Mouse (Mus musculus) brown adipose tissue, adult 24 weeks (tissue): ENCODE results near the gene Tmem141. TPM values are rescaled to one million over a fixed set of nuclear protein-coding genes. Genes with fewer than 3 reads are reported as not detected.

Source experiments
- H3K27ac ChIP-seq: fragments of 200-500 bp; replicated peaks from 2 replicates; pipeline ENCODE4 v1.5.1; 2012; ENCODE audit warnings: low read depth, mild to moderate bottlenecking, low read length
- H3K4me1 ChIP-seq: fragments of 200-500 bp; 2 replicates; pipeline ENCODE4 v1.6.1; 2012; ENCODE audit warnings: low read length, mixed read lengths; ENCODE audit not compliant: control insufficient read depth, insufficient read depth, insufficient read length
- H3K4me3 ChIP-seq: fragments of 200-500 bp; 2 replicates; pipeline ENCODE4 v1.5.1; 2012; ENCODE audit warnings: low read depth, mild to moderate bottlenecking, low read length, moderate library complexity; ENCODE audit not compliant: insufficient read depth
- polyA plus RNA-seq: library from polyadenylated mRNA; stranded (reverse); fragments of >200 nt; gene quantifications from 2 replicates; pipeline ENCODE4 v1.2.4, GENCODE M21; 2012; ENCODE audit not compliant: missing spikeins, insufficient read depth, insufficient read length

Tmem141 gene
- polyA plus RNA-seq, 1 experiment, result 34.5 TPM

- Histone ChIP-seq H3K4me1 (peaks cover 3% of the 10 kb centered on the region; the same call in 1 of the 2 replicates), H3K27ac (no peak overlapping the region), H3K4me3 (peak overlapping the region; percentile 83; the same call in 1 of the 2 replicates)
Observed at GRCm38 (mm10) chr2:25576028-25576850, 45.6 kb downstream of the Tmem141 start.

GRCm38 (mm10) chr2:25575432-25576027 is 46.3 kb downstream of the Tmem141 start:
- Histone ChIP-seq H3K4me3 (peak overlapping the region; percentile 83), H3K27ac (no peak overlapping the region), H3K4me1 (peaks cover 3% of the 10 kb centered on the region; the same call in 1 of the 2 replicates)

GRCm38 (mm10) chr2:25574579-25575431 is 47.0 kb downstream of the Tmem141 start, which contains the start of the genes Mamdc4 and Phpt1:
TSS of gene Mamdc4 (minus strand) at chr2:25574845.
TSS of gene Phpt1 (minus strand) at chr2:25575224.
- peak within 1 kb of the TSS; percentile 83 for H3K4me3 ChIP-seq
- H3K27ac ChIP-seq, result peak within 1 kb of the TSS; percentile 86
- peaks cover 3% of the 10 kb centered on the region; the same call in 1 of the 2 replicates for H3K4me1 ChIP-seq

GRCm38 (mm10) chr2:25574136-25574535 is 47.7 kb downstream of the Tmem141 start:
- Histone ChIP-seq H3K4me3 (peak overlapping the region; percentile 83), H3K27ac (peak overlapping the region; percentile 32; the same call in 1 of the 2 replicates), H3K4me1 (peaks cover 3% of the 10 kb centered on the region; the same call in 1 of the 2 replicates)

GRCm38 (mm10) chr2:25573068-25573467 is 48.7 kb downstream of the Tmem141 start:
- Histone ChIP-seq H3K4me1 (peaks cover 3% of the 10 kb centered on the region; the same call in 1 of the 2 replicates), H3K4me3 (no peak overlapping the region; the same call in none of the 2 replicates), H3K27ac (no peak overlapping the region)

- Histone ChIP-seq H3K4me1 (peaks cover 3% of the 10 kb centered on the region; the same call in 1 of the 2 replicates), H3K27ac (no peak overlapping the region), H3K4me3 (no peak overlapping the region)
Observed at GRCm38 (mm10) chr2:25571221-25571620, 50.6 kb downstream of the Tmem141 start.

Other genes starting within 250 kb of the Tmem141 start
- not detected in 2 replicates for gene Sapcd2, start 249.7 kb downstream of the Tmem141 start, polyA plus RNA-seq
- 11.3 and 18.4 TPM in 2 replicates for gene Entpd2, start 226.1 kb downstream of the Tmem141 start, polyA plus RNA-seq
- 32.5 and 41.5 TPM in 2 replicates for gene Npdc1, start 222.7 kb downstream of the Tmem141 start, polyA plus RNA-seq
- gene Fut7, start 198.7 kb downstream of the Tmem141 start, polyA plus RNA-seq, result not detected in 2 replicates
- gene Abca2, start 193.3 kb downstream of the Tmem141 start, polyA plus RNA-seq, result 30.0 and 52.4 TPM in 2 replicates
- not detected in 2 replicates for gene Clic3, start 165.2 kb downstream of the Tmem141 start, polyA plus RNA-seq
- 195 and 218 TPM in 2 replicates for gene Paxx, start 160.9 kb downstream of the Tmem141 start, polyA plus RNA-seq
- gene Ptgds, start 152.0 kb downstream of the Tmem141 start, polyA plus RNA-seq, result 15.2 and 46.8 TPM in 2 replicates
- gene Lcn12, start 128.1 kb downstream of the Tmem141 start, polyA plus RNA-seq, result not detected in 2 replicates
- gene Fbxw5, start 121.3 kb downstream of the Tmem141 start, polyA plus RNA-seq, result 41.1 and 47.3 TPM in 2 replicates
- gene C8g, start 120.3 kb downstream of the Tmem141 start, polyA plus RNA-seq, result 6.6 and 9.2 TPM in 2 replicates
- gene Traf2, start 75.1 kb downstream of the Tmem141 start, polyA plus RNA-seq, result 7.0 and 12.9 TPM in 2 replicates
- gene Edf1, start 64.2 kb downstream of the Tmem141 start, polyA plus RNA-seq, result 398 and 454 TPM in 2 replicates
- 0.36 and 0.54 TPM in 2 replicates for gene Mamdc4, start 47.2 kb downstream of the Tmem141 start, polyA plus RNA-seq
- 70.7 and 86.8 TPM in 2 replicates for gene Phpt1, start 46.8 kb downstream of the Tmem141 start, polyA plus RNA-seq
- gene Ajm1, start 40.2 kb downstream of the Tmem141 start, polyA plus RNA-seq, result 0.44 TPM in 1 of 2 replicates, not detected in the other
- gene Rabl6, start 13.5 kb downstream of the Tmem141 start, polyA plus RNA-seq, result 29.2 and 42.8 TPM in 2 replicates
- not detected in 2 replicates for gene Ccdc183, start 4.3 kb downstream of the Tmem141 start, polyA plus RNA-seq
- gene Fcna, start 6.0 kb upstream of the Tmem141 start, polyA plus RNA-seq, result 6.3 and 7.8 TPM in 2 replicates
- not detected in 2 replicates for gene Lcn8, start 31.1 kb upstream of the Tmem141 start, polyA plus RNA-seq
- gene Lcn5, start 35.9 kb upstream of the Tmem141 start, polyA plus RNA-seq, result not detected in 2 replicates
- not detected in 2 replicates for gene Lcn6, start 54.8 kb upstream of the Tmem141 start, polyA plus RNA-seq
- not detected in 2 replicates for gene Lcn10, start 60.7 kb upstream of the Tmem141 start, polyA plus RNA-seq
- not detected in 2 replicates for gene Obp2a, start 78.0 kb upstream of the Tmem141 start, polyA plus RNA-seq
- 20.2 and 26.5 TPM in 2 replicates for gene Bmyc, start 84.7 kb upstream of the Tmem141 start, polyA plus RNA-seq
- not detected in 2 replicates for gene Obp2b, start 115.0 kb upstream of the Tmem141 start, polyA plus RNA-seq
- not detected in 2 replicates for gene Lcn3, start 143.6 kb upstream of the Tmem141 start, polyA plus RNA-seq
- not detected in 2 replicates for gene Lcn11, start 155.0 kb upstream of the Tmem141 start, polyA plus RNA-seq
- not detected in 2 replicates for gene Gm13539, start 160.3 kb upstream of the Tmem141 start, polyA plus RNA-seq
- gene Glt6d1, start 193.8 kb upstream of the Tmem141 start, polyA plus RNA-seq, result not detected in 2 replicates
- not detected in 2 replicates for gene Lcn9, start 201.1 kb upstream of the Tmem141 start, polyA plus RNA-seq
- gene Sohlh1, start 225.2 kb upstream of the Tmem141 start, polyA plus RNA-seq, result not detected in 2 replicates
- gene Kcnt1, start 241.7 kb upstream of the Tmem141 start, polyA plus RNA-seq, result not detected in 2 replicates